Mouse (Mus musculus): Measurements from ENCODE around the gene Vmn1r23. TPM values are rescaled to one million over a fixed set of nuclear protein-coding genes. Genes with fewer than 3 reads are reported as not detected.

The Vmn1r23 gene
- polyA plus RNA-seq (2015; fragmentation: Nextera tagmentation; extraction: Ambion mirVana), result not detected in 2 replicates

GRCm38 (mm10) chr6:57926738-57927137 lies at the start of gene Vmn1r23:
Vmn1r23 (minus strand) TSS chr6:57926838.

DNA sequence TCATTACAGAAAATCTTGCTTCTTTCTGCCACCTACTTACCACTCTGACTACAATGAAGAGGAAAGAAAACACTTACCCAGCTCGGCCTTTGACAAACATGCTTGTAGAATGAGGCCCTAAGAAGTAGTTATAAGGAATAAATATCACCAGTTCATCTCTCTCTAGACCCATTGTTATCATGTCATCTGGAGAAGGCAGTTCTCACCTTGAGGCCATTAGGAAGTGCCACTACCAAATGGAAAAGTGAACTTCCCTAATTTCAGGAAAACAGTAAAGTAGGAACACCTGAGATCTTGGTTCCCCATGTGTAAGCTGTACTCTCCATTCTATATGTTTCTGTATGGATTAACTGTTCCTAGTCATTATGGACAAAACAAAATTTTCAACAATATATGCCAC lies 34.8 kb upstream of the Vmn1r23 start, which contains the start of gene Vmn1r24:
Gene Vmn1r24 (minus strand): TSS at position 101 of the 400 bp plus-strand sequence.

DNA sequence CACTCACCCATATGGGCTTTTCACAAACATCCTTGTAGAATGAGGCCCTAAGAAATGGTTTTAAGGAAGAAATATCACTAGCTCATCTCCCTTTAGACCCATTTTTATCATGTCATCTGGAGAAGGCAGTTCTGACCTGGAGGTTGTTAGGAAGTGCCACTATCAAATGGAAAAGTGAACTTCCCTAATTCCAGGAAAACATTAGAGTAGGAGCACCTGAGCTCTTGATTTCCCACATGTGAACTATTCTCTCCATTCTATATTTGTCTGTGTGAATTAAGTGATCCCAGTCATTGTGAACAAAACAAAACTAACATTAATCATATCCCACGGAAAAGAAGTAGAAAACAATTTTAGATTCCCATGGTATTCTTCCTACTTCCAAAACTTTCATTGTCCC lies 18.7 kb downstream of the Vmn1r23 start, which contains the start of gene Vmn1r22:
Gene Vmn1r22 (minus strand): TSS at position 101 of the 400 bp plus-strand sequence.

Other genes with a start within 250 kb of the Vmn1r23 start
- gene Pyurf, start 234.8 kb downstream of the Vmn1r23 start, polyA plus RNA-seq (2015; fragmentation: Nextera tagmentation; extraction: Ambion mirVana), result 9.5 and 10.5 TPM in 2 replicates
- 14.5 and 15.5 TPM in 2 replicates for gene Lancl2, start 224.3 kb downstream of the Vmn1r23 start, polyA plus RNA-seq (2015; fragmentation: Nextera tagmentation; extraction: Ambion mirVana)
- 44.7 and 51.5 TPM in 2 replicates for gene Vopp1, start 101.7 kb downstream of the Vmn1r23 start, polyA plus RNA-seq (2015; fragmentation: Nextera tagmentation; extraction: Ambion mirVana)
- gene Vmn1r21, start 76.5 kb downstream of the Vmn1r23 start, polyA plus RNA-seq (2015; fragmentation: Nextera tagmentation; extraction: Ambion mirVana), result not detected in 2 replicates
- not detected in 2 replicates for gene Vmn1r22, start 18.8 kb downstream of the Vmn1r23 start, polyA plus RNA-seq (2015; fragmentation: Nextera tagmentation; extraction: Ambion mirVana)
- gene Vmn1r24, start 34.7 kb upstream of the Vmn1r23 start, polyA plus RNA-seq (2015; fragmentation: Nextera tagmentation; extraction: Ambion mirVana), result not detected in 2 replicates
- gene Vmn1r25, start 54.0 kb upstream of the Vmn1r23 start, polyA plus RNA-seq (2015; fragmentation: Nextera tagmentation; extraction: Ambion mirVana), result not detected in 2 replicates
- not detected in 2 replicates for gene Vmn1r26, start 88.3 kb upstream of the Vmn1r23 start, polyA plus RNA-seq (2015; fragmentation: Nextera tagmentation; extraction: Ambion mirVana)